Mouse (Mus musculus) CH12.LX (cell line): ENCODE measurements around the gene Galnt17. TPM values are rescaled to one million over a fixed set of nuclear protein-coding genes. Genes with fewer than 3 reads are reported as not detected.

Source experiments
- DNase-seq: peaks from one replicate; pipeline ENCODE4 v3.0.0-alpha.2; 2013; ENCODE audit errors: extremely low read depth
- H3K27ac ChIP-seq: 2 replicates; pipeline ENCODE4 v1.5.1; 2012; ENCODE audit warnings: low read depth, mild to moderate bottlenecking, control low read depth, moderate library complexity; ENCODE audit not compliant: insufficient read depth
- H3K27me3 ChIP-seq: replicated peaks from 2 replicates; pipeline ENCODE3; 2012; ENCODE audit warnings: inconsistent platforms
- H3K36me3 ChIP-seq, 2 experiments: replicated peaks in 1 of 2; 2 replicates each; pipeline versions ENCODE3 to v1.6.1; 2012; ENCODE audit warnings: inconsistent platforms in 1 of 2, low read length in 1 of 2, mild to moderate bottlenecking in 1 of 2, mixed read lengths in 1 of 2, moderate library complexity in 1 of 2; ENCODE audit not compliant: control insufficient read depth in 1 of 2, insufficient read depth in 1 of 2
- H3K4me1 ChIP-seq, 2 experiments: 2 replicates each; pipeline ENCODE4 v1.6.1; 2012; ENCODE audit warnings: inconsistent platforms in 1 of 2, moderate library complexity in 1 of 2; ENCODE audit not compliant: insufficient read depth in 2 of 2, control insufficient read depth in 1 of 2
- H3K4me2 ChIP-seq: 2 replicates; pipeline ENCODE4 v1.6.1; 2012; ENCODE audit warnings: low read depth, mild to moderate bottlenecking, control low read depth; ENCODE audit not compliant: poor library complexity, insufficient read depth, severe bottlenecking
- H3K4me3 ChIP-seq, 3 experiments: fragments of 150-350 bp in 1 of 3; sonication (generic) in 1 of 3; replicated peaks in 1 of 3; 2 replicates each; pipeline versions ENCODE3 to v1.5.1; 2011 to 2012; ENCODE audit warnings: low read depth in 2 of 3, low read length in 2 of 3, mild to moderate bottlenecking in 2 of 3, moderate library complexity in 2 of 3, control low read depth in 1 of 3, improper control_type of control experiment in 1 of 3, inconsistent platforms in 1 of 3, mixed read lengths in 1 of 3; ENCODE audit not compliant: poor library complexity in 1 of 3
- H3K79me2 ChIP-seq: replicated peaks from 2 replicates; pipeline ENCODE4 v1.6.1; 2012; ENCODE audit warnings: mild to moderate bottlenecking, moderate library complexity; ENCODE audit not compliant: control insufficient read depth, poor library complexity, insufficient read depth, severe bottlenecking; ENCODE audit errors: extremely low read depth
- H3K9ac ChIP-seq: 2 replicates; pipeline ENCODE4 v1.6.1; 2012; ENCODE audit warnings: low read depth, mild to moderate bottlenecking, control low read depth, moderate library complexity; ENCODE audit not compliant: insufficient read depth
- H3K9me3 ChIP-seq: replicated peaks from 2 replicates; pipeline ENCODE3; 2012; ENCODE audit warnings: low read length, inconsistent platforms, mixed read lengths
- HCFC1 ChIP-seq: IDR thresholded peaks from 2 replicates; pipeline ENCODE4 v1.6.1; 2012; ENCODE audit warnings: low read depth, mild to moderate bottlenecking, inconsistent platforms, low read length, improper control_type of control experiment
- IRF4 ChIP-seq: IDR thresholded peaks from 2 replicates; pipeline ENCODE4 v1.6.1; 2014; ENCODE audit warnings: low read depth, mild to moderate bottlenecking, inconsistent platforms, low read length, improper control_type of control experiment
- JUN ChIP-seq: IDR thresholded peaks from 2 replicates; pipeline ENCODE4 v1.6.1; 2011; ENCODE audit warnings: low read depth, mild to moderate bottlenecking, low read length, improper control_type of control experiment, moderate library complexity; ENCODE audit not compliant: insufficient read depth
- JUND ChIP-seq: conservative IDR thresholded peaks from 2 replicates; pipeline ENCODE4 v1.6.1; 2011; ENCODE audit warnings: low read depth, low read length, improper control_type of control experiment
- KAT2A ChIP-seq: IDR thresholded peaks from 2 replicates; pipeline ENCODE4 v1.6.1; 2012; ENCODE audit warnings: low read length, improper control_type of control experiment, inconsistent platforms; ENCODE audit not compliant: insufficient replicate concordance
- MAFK ChIP-seq: IDR thresholded peaks from 2 replicates; pipeline ENCODE4 v1.6.1; 2011; ENCODE audit warnings: low read length, improper control_type of control experiment; ENCODE audit not compliant: insufficient replicate concordance
- MAX ChIP-seq: IDR thresholded peaks from 2 replicates; pipeline ENCODE4 v1.6.1; 2011; ENCODE audit warnings: low read length, improper control_type of control experiment
- MEF2A ChIP-seq: IDR thresholded peaks from 2 replicates; pipeline ENCODE4 v1.6.1; 2014; ENCODE audit warnings: low read depth, mild to moderate bottlenecking, inconsistent platforms, low read length, improper control_type of control experiment, borderline replicate concordance
- MXI1 ChIP-seq: IDR thresholded peaks from 2 replicates; pipeline ENCODE4 v1.6.1; 2011; ENCODE audit warnings: mild to moderate bottlenecking, low read depth, low read length, improper control_type of control experiment
- POLR2AphosphoS2 ChIP-seq: IDR thresholded peaks from 2 replicates; pipeline ENCODE4 v1.6.1; 2011; ENCODE audit warnings: low read depth, low read length, improper control_type of control experiment
- RCOR1 ChIP-seq: conservative IDR thresholded peaks from 2 replicates; pipeline ENCODE4 v1.6.1; 2012; ENCODE audit warnings: low read depth, mild to moderate bottlenecking, inconsistent platforms, low read length, improper control_type of control experiment
- TCF12 ChIP-seq: IDR thresholded peaks from 2 replicates; pipeline ENCODE4 v1.6.1; 2014; ENCODE audit warnings: low read depth, mild to moderate bottlenecking, inconsistent platforms, low read length, improper control_type of control experiment
- ZKSCAN1 ChIP-seq: IDR thresholded peaks from 2 replicates; pipeline ENCODE4 v1.6.1; 2012; ENCODE audit warnings: low read depth, inconsistent platforms, low read length, improper control_type of control experiment, borderline replicate concordance
- ZMIZ1 ChIP-seq: IDR thresholded peaks from 2 replicates; pipeline ENCODE4 v1.6.1; 2012; ENCODE audit warnings: low read depth, mild to moderate bottlenecking, inconsistent platforms, low read length, improper control_type of control experiment
- dilution Hi-C: fragments of 300-500 bp; cut with MboI; formaldehyde crosslinking; loops from 2 replicates; pipeline ENCODE4 v1.14.3; 2020; ENCODE audit warnings: low sequenced_read_pairs; ENCODE audit not compliant: extremely low pct_unique_long_range_greater_than_20kb, extremely low pct_ligation_motif_present
- in situ Hi-C: fragments of 300-500 bp; cut with MboI; formaldehyde crosslinking; loops from 3 replicates; pipeline ENCODE4 v1.14.3; 2019; ENCODE audit warnings: low sequenced_read_pairs, low pct_ligation_motif_present, low pct_unique_long_range_greater_than_20kb, mixed read lengths
- polyA plus RNA-seq: library from polyadenylated mRNA; unstranded; fragments of >175 nt; gene quantifications from 2 replicates; pipeline ENCODE4 v1.2.1, GENCODE M21; 2012; ENCODE audit warnings: low read depth; ENCODE audit not compliant: insufficient read length
- total RNA-seq, 2 experiments: library from RNA; depleted of rRNA; stranded (reverse); fragments of 300-350 nt in 1 of 2; fragments of >200 nt in 1 of 2; gene quantifications; 2 replicates each; pipeline ENCODE4 v1.2.3; 2012 to 2014

Galnt17 gene
- total and polyA plus RNA-seq, 3 experiments: 0.09 TPM; not detected in 2

GRCm38 (mm10) chr5:131301526-131301925, 6.8 kb downstream of the Galnt17 start:
- no peaks in the 10 kb centered on the region for H3K27me3 ChIP-seq
- DNase-seq: no peak
- no peaks in the 10 kb centered on the region for H3K79me2 ChIP-seq
- H3K9me3 ChIP-seq: peaks cover 79% of the 10 kb centered on the region
- no peaks in the 10 kb centered on the region for H3K36me3 ChIP-seq
- no peak overlapping the region for H3K4me2 ChIP-seq
- no peaks in the 10 kb centered on the region for H3K4me1 ChIP-seq
- in situ Hi-C loops (no loop called here), dilution Hi-C loops (no loop called here)
- no peak overlapping the region for H3K27ac ChIP-seq
- no peak overlapping the region for H3K9ac ChIP-seq
- no peak overlapping the region for H3K4me3 ChIP-seq
- TF ChIP-seq JUND (no peak), POLR2AphosphoS2 (no peak), KAT2A (no peak), RCOR1 (no peak), MXI1 (no peak), IRF4 (no peak), TCF12 (no peak)

GRCm38 (mm10) chr5:131293726-131294449, 14.4 kb downstream of the Galnt17 start:
- H3K4me2 ChIP-seq: no peak overlapping the region
- DNase-seq: no peak
- dilution Hi-C loops: no loop called here
- no peak overlapping the region for H3K27ac ChIP-seq
- H3K79me2 ChIP-seq: no peaks in the 10 kb centered on the region
- no peak overlapping the region for H3K9ac ChIP-seq
- TF ChIP-seq HCFC1 (no peak), ZMIZ1 (no peak), ZKSCAN1 (no peak), JUN (no peak), RCOR1 (no peak), MAFK (no peak), MAX (no peak), MEF2A (no peak), IRF4 (no peak)
- no peaks in the 10 kb centered on the region for H3K27me3 ChIP-seq
- in situ Hi-C loops: no loop called here
- no peak overlapping the region for H3K4me3 ChIP-seq
- H3K4me1 ChIP-seq: no peaks in the 10 kb centered on the region
- H3K9me3 ChIP-seq: peaks cover 85% of the 10 kb centered on the region
- H3K36me3 ChIP-seq: no peaks in the 10 kb centered on the region
